Mouse (Mus musculus) forebrain, postnatal 0 days (tissue): ENCODE data around the gene Faap20. TPM values are rescaled to one million over a fixed set of nuclear protein-coding genes. Genes with fewer than 3 reads are reported as not detected.

Source experiments
- ATAC-seq: fragments of 200-750 bp; cut with Nextera tagmentation; 2 replicates; pipeline ENCODE4 v1.8.0; 2017; ENCODE audit warnings: mild to moderate bottlenecking, moderate library complexity
- DNase-seq: peaks from one replicate; pipeline ENCODE4 v3.0.0-alpha.2; 2015
- H3K27ac ChIP-seq: fragments of 300-500 bp; sonication (generic); 2 replicates; pipeline ENCODE4 v1.5.1; 2014; ENCODE audit warnings: low read depth, mild to moderate bottlenecking, antibody characterized with exemption, low read length, moderate library complexity, mixed read lengths
- H3K27me3 ChIP-seq: fragments of 300-500 bp; sonication (generic); 2 replicates; pipeline ENCODE4 v1.6.1; 2014; ENCODE audit warnings: mild to moderate bottlenecking, low read length, mixed read lengths; ENCODE audit not compliant: insufficient read depth
- H3K36me3 ChIP-seq: fragments of 300-500 bp; sonication (generic); 2 replicates; pipeline ENCODE4 v1.6.1; 2014; ENCODE audit warnings: mild to moderate bottlenecking, moderate library complexity; ENCODE audit not compliant: insufficient read depth
- H3K4me1 ChIP-seq: fragments of 300-500 bp; sonication (generic); 2 replicates; pipeline ENCODE4 v1.6.1; 2014; ENCODE audit warnings: antibody characterized with exemption; ENCODE audit not compliant: insufficient read depth
- H3K4me2 ChIP-seq: fragments of 300-500 bp; sonication (generic); 2 replicates; pipeline ENCODE4 v1.6.1; 2014; ENCODE audit warnings: low read depth, mild to moderate bottlenecking, moderate library complexity
- H3K4me3 ChIP-seq: fragments of 300-500 bp; sonication (generic); 2 replicates; pipeline ENCODE4 v1.5.1; 2014; ENCODE audit warnings: low read depth, low read length, mixed read lengths
- H3K9ac ChIP-seq: fragments of 300-500 bp; sonication (generic); 2 replicates; pipeline ENCODE4 v1.6.1; 2014; ENCODE audit warnings: mild to moderate bottlenecking
- H3K9me3 ChIP-seq: fragments of 300-500 bp; sonication (generic); 2 replicates; pipeline ENCODE4 v1.6.1; 2016; ENCODE audit warnings: low read length
- CTCF ChIP-seq: sonication (generic); IDR thresholded peaks from 2 replicates; pipeline ENCODE4 v1.5.1; 2016; ENCODE audit warnings: antibody characterized with exemption, control low read depth, low read depth
- WGBS: fragments of 180-500 bp; shearing (Covaris S2); extraction: QIAGEN DNeasy Blood & Tissue Kit; methylation state at CpG from one replicate; pipeline ENCODE4 v1.1.7; 2014; 5-methylcytosine and 5-hydroxymethylcytosine counted together
- polyA plus RNA-seq: library from polyadenylated mRNA; unstranded; fragments of >200 nt; fragmentation: Nextera tagmentation; extraction: Ambion mirVana; gene quantifications from 2 replicates; pipeline ENCODE4 v1.2.1, GENCODE M21; 2015
- total RNA-seq: library from RNA; depleted of rRNA; stranded (reverse); fragments of >200 nt; gene quantifications from 2 replicates; pipeline ENCODE4 v1.2.3, GENCODE M21; 2014

Faap20 gene
- total and polyA plus RNA-seq, 2 experiments from 2014 or later = 48.7 to 60.7 TPM

GRCm38 (mm10) chr4:155221106-155221505, 28.5 kb upstream of the Faap20 start:
- peak overlapping the region; percentile 97 for H3K4me2 ChIP-seq
- peaks cover 27% of the 10 kb centered on the region for H3K4me1 ChIP-seq
- peak overlapping the region; percentile 79 for H3K4me3 ChIP-seq
- ATAC-seq = no peak
- no peaks in the 10 kb centered on the region for H3K27me3 ChIP-seq
- H3K9ac ChIP-seq = peak overlapping the region; percentile 82
- H3K9me3 ChIP-seq = no peaks in the 10 kb centered on the region
- H3K36me3 ChIP-seq = no peaks in the 10 kb centered on the region
- H3K27ac ChIP-seq = peak overlapping the region; percentile 97; the same call in 1 of the 2 replicates
- 2% methylated on average over 7 of the region's 7 CpGs for WGBS
- TF ChIP-seq CTCF = no peak
- DNase-seq = no peak

DNA sequence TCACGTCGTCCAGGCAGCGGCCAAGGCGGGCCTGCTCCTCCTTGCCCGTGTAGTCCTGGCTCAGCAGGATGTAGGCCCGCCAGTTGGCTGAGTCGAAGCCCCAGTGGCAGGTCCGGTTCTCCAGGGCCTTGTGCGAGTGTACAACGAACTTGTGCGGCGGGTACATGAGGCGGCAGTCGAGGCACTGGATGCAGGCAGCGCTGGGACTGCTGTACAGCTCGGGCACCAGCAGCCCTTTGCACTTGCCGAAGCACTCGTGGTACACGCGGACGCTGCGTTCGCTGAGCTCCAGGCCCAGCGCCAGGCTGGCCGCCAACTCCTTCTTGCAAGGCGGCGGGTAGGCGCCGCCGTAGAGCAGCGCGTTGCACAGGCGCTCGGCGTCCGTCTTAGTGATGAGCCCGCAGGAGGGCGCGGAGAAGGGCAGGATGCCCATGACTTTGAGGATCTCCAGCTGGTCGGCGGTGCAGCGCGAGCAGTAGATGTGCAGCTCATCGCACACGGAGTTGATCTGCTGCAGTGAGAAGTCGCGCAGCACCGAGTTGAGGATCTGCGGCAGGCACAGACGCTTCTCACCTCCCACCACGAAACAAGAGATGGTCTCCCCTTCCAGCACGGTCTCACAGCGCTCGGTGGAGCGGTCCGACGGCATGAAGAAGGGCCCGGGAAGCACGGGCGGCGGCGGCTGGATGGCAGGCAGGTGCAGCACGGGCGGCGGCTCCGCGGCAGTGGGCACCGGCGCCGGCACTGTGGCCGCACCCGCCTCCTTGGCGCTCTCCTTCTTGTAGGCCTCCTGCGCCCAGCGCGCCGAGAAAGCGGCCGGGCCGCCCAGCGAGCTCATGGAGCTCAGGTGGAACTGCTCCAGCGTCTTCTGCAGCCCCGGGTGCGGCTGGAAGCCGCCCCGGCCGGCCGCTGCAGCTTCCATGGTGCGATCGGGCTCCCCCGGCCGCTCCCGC, 27.7 kb upstream of the Faap20 start:
- Histone ChIP-seq H3K4me1 (peaks cover 22% of the 10 kb centered on the region), H3K27ac (peak overlapping the region; percentile 97), H3K4me2 (peak overlapping the region; percentile 97), H3K36me3 (no peaks in the 10 kb centered on the region), H3K27me3 (no peaks in the 10 kb centered on the region), H3K9ac (peak overlapping the region; percentile 82), H3K4me3 (peak overlapping the region; percentile 79), H3K9me3 (no peaks in the 10 kb centered on the region)
- peak; percentile 85 for DNase-seq
- ATAC-seq = no peak
- under 1% methylated on average over 86 of the region's 93 CpGs for WGBS
- peak; percentile 47 for TF ChIP-seq CTCF

DNA sequence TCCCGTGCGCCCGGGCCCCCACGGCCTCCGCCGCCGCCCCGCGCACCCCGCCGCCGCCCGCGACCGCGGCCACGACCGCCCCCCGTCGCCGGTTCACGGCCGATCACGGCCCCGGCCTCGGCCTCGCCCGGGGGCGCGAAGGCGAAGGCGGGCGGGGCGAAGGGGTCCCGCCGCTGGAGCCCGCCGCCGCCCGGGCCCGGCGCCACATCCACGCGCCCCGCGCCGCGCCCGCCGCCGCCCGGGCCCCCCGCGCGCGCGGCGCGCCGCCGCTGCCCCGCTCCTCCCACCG, 27.1 kb upstream of the Faap20 start, which contains the start of gene Ski:
Gene Ski, minus strand, starts transcription at position 41 of the 289 bp plus-strand sequence.
- no peak for TF ChIP-seq CTCF
- Histone ChIP-seq H3K9me3 (no peaks in the 10 kb centered on the region), H3K36me3 (no peaks in the 10 kb centered on the region), H3K27me3 (no peaks in the 10 kb centered on the region), H3K27ac (peak within 1 kb of the TSS; percentile 97), H3K4me1 (peaks cover 21% of the 10 kb centered on the region), H3K4me3 (peak within 1 kb of the TSS; percentile 79), H3K4me2 (peak within 1 kb of the TSS; percentile 97), H3K9ac (peak within 1 kb of the TSS; percentile 82)
- DNase-seq (no peak), ATAC-seq (no peak)
- WGBS = 0% methylated on average over 14 of the region's 63 CpGs

- peak; percentile 50 for TF ChIP-seq CTCF
- H3K4me2 ChIP-seq = peak overlapping the region; percentile 97
- H3K9me3 ChIP-seq = no peaks in the 10 kb centered on the region
- peak; percentile 99 for DNase-seq
- ATAC-seq = peak; percentile 99
- peak overlapping the region; percentile 79 for H3K4me3 ChIP-seq
- peak overlapping the region; percentile 97 for H3K27ac ChIP-seq
- H3K27me3 ChIP-seq = no peaks in the 10 kb centered on the region
- WGBS = under 1% methylated on average over 70 of the region's 116 CpGs
- peak overlapping the region; percentile 82 for H3K9ac ChIP-seq
- peaks cover 16% of the 10 kb centered on the region for H3K4me1 ChIP-seq
- H3K36me3 ChIP-seq = no peaks in the 10 kb centered on the region
Measured at GRCm38 (mm10) chr4:155222841-155223593, 26.6 kb upstream of the Faap20 start.

- Histone ChIP-seq H3K9me3 (no peaks in the 10 kb centered on the region), H3K36me3 (no peaks in the 10 kb centered on the region), H3K4me2 (peak overlapping the region; percentile 97), H3K4me1 (peaks cover 12% of the 10 kb centered on the region), H3K27ac (peak overlapping the region; percentile 97), H3K4me3 (peak overlapping the region; percentile 79), H3K27me3 (no peaks in the 10 kb centered on the region), H3K9ac (peak overlapping the region; percentile 82)
- no peak for TF ChIP-seq CTCF
- no peak for ATAC-seq
- DNase-seq = no peak
- WGBS = 33% methylated on average over 20 of the region's 20 CpGs
Measured at GRCm38 (mm10) chr4:155223594-155224528, 25.7 kb upstream of the Faap20 start.

GRCm38 (mm10) chr4:155225918-155226317, 23.7 kb upstream of the Faap20 start:
- 80% methylated on average over 5 of the region's 5 CpGs for WGBS
- ATAC-seq (no peak), DNase-seq (no peak)
- Histone ChIP-seq H3K27me3 (no peaks in the 10 kb centered on the region), H3K4me3 (no peak overlapping the region), H3K4me1 (no peaks in the 10 kb centered on the region), H3K36me3 (no peaks in the 10 kb centered on the region), H3K4me2 (no peak overlapping the region), H3K27ac (no peak overlapping the region), H3K9me3 (no peaks in the 10 kb centered on the region), H3K9ac (no peak overlapping the region)
- no peak for TF ChIP-seq CTCF
